In genomic region chr7:132809721-132810120, GRCm38 (mm10) we compare ENCODE assay signal across 8 mouse cellular contexts. TPM values are rescaled to one million over a fixed set of nuclear protein-coding genes. Genes with fewer than 3 reads are reported as not detected.
DNase-seq lines count a peak whose midpoint lies in the region; ATAC-seq lines count a peak whose summit lies in the region.

No protein-coding gene starts in this region.

- H3K36me3 ChIP-seq in kidney, embryonic 14.5 days (ENCODE audit: control insufficient read depth, insufficient read depth, low read length), result no peaks in the 10 kb centered on the region
- no peaks in the 10 kb centered on the region for H3K36me3 ChIP-seq in embryonic facial prominence, embryonic 12.5 days
- H3K36me3 ChIP-seq in hindbrain, embryonic 12.5 days, result no peaks in the 10 kb centered on the region
- no peaks in the 10 kb centered on the region for H3K36me3 ChIP-seq in midbrain, embryonic 11.5 days (ENCODE audit: control insufficient read depth, insufficient read depth, low read length)

- WGBS in kidney, embryonic 14.5 days, result 33% methylated on average over 6 of the region's 6 CpGs
- WGBS in embryonic facial prominence, embryonic 12.5 days, result 24% methylated on average over 6 of the region's 6 CpGs
- WGBS in hindbrain, embryonic 12.5 days, result 14% methylated on average over 6 of the region's 6 CpGs
- 28% methylated on average over 6 of the region's 6 CpGs for WGBS in midbrain, embryonic 11.5 days

- peaks cover 54% of the 10 kb centered on the region for H3K4me1 ChIP-seq in kidney, embryonic 14.5 days (ENCODE audit: control insufficient read depth, insufficient read depth, low read length)
- H3K4me1 ChIP-seq in embryonic facial prominence, embryonic 12.5 days, result peaks cover 71% of the 10 kb centered on the region
- H3K4me1 ChIP-seq in hindbrain, embryonic 12.5 days, result peaks cover 78% of the 10 kb centered on the region
- H3K4me1 ChIP-seq in midbrain, embryonic 11.5 days (ENCODE audit: control insufficient read depth, insufficient read depth, low read length), result peaks cover 65% of the 10 kb centered on the region

- no peak for ATAC-seq in kidney, embryonic 14.5 days (ENCODE audit: low FRiP score, low TSS enrichment)
- ATAC-seq in embryonic facial prominence, embryonic 12.5 days (ENCODE audit: insufficient number of reproducible peaks, insufficient read depth, low FRiP score, low TSS enrichment), result no peak
- ATAC-seq in hindbrain, embryonic 12.5 days (ENCODE audit: low FRiP score), result no peak
- no peak for ATAC-seq in midbrain, embryonic 11.5 days (ENCODE audit: low FRiP score)
- ATAC-seq in inflammation-experienced regulatory T-cells, adult 6 months, result no peak

- H3K27me3 ChIP-seq in kidney, embryonic 14.5 days (ENCODE audit: control insufficient read depth, insufficient read depth, low read length), result no peaks in the 10 kb centered on the region
- H3K27me3 ChIP-seq in embryonic facial prominence, embryonic 12.5 days, result no peaks in the 10 kb centered on the region
- no peaks in the 10 kb centered on the region for H3K27me3 ChIP-seq in hindbrain, embryonic 12.5 days
- no peaks in the 10 kb centered on the region for H3K27me3 ChIP-seq in midbrain, embryonic 11.5 days (ENCODE audit: control insufficient read depth, insufficient read depth, low read length)

- no peaks in the 10 kb centered on the region for H3K9me3 ChIP-seq in kidney, embryonic 14.5 days (ENCODE audit: control insufficient read depth, low read length)
- H3K9me3 ChIP-seq in embryonic facial prominence, embryonic 12.5 days, result no peaks in the 10 kb centered on the region
- H3K9me3 ChIP-seq in hindbrain, embryonic 12.5 days (replicated peaks), result no peaks in the 10 kb centered on the region
- no peaks in the 10 kb centered on the region for H3K9me3 ChIP-seq in midbrain, embryonic 11.5 days (ENCODE audit: control insufficient read depth, low read length)

- no peak overlapping the region for H3K4me3 ChIP-seq in kidney, embryonic 14.5 days (ENCODE audit: low read length)
- no peak overlapping the region for H3K4me3 ChIP-seq in embryonic facial prominence, embryonic 12.5 days
- no peak overlapping the region for H3K4me3 ChIP-seq in hindbrain, embryonic 12.5 days
- H3K4me3 ChIP-seq in midbrain, embryonic 11.5 days (ENCODE audit: low read depth, low read length), result no peak overlapping the region

- H3K9ac ChIP-seq in kidney, embryonic 14.5 days (ENCODE audit: low read depth, low read length), result no peak overlapping the region
- no peak overlapping the region for H3K9ac ChIP-seq in embryonic facial prominence, embryonic 12.5 days
- no peak overlapping the region for H3K9ac ChIP-seq in hindbrain, embryonic 12.5 days
- no peak overlapping the region; the same call in 1 of the 2 replicates for H3K9ac ChIP-seq in midbrain, embryonic 11.5 days (ENCODE audit: low read length)

- peak overlapping the region; percentile 21; the same call in 1 of the 2 replicates for H3K4me2 ChIP-seq in kidney, embryonic 14.5 days (replicated peaks; ENCODE audit: low read depth, low read length)
- H3K4me2 ChIP-seq in embryonic facial prominence, embryonic 12.5 days (replicated peaks), result peak overlapping the region; percentile 44; the same call in 1 of the 2 replicates
- H3K4me2 ChIP-seq in hindbrain, embryonic 12.5 days (replicated peaks), result peak overlapping the region; percentile 76
- peak overlapping the region; percentile 37 for H3K4me2 ChIP-seq in midbrain, embryonic 11.5 days

- peak overlapping the region; percentile 76; the same call in 1 of the 2 replicates for H3K27ac ChIP-seq in kidney, embryonic 14.5 days (ENCODE audit: low read depth, low read length)
- peak overlapping the region; percentile 91; the same call in 1 of the 2 replicates for H3K27ac ChIP-seq in embryonic facial prominence, embryonic 12.5 days
- peak overlapping the region; percentile 75 for H3K27ac ChIP-seq in hindbrain, embryonic 12.5 days
- H3K27ac ChIP-seq in midbrain, embryonic 11.5 days (ENCODE audit: low read depth, low read length), result peak overlapping the region; percentile 67; the same call in 1 of the 2 replicates

- no peak for DNase-seq in kidney, postnatal 14 days
- DNase-seq in midbrain, embryonic 11.5 days (ENCODE audit: low spot score, missing footprints), result no peak
- no peak for DNase-seq in left cerebral cortex, adult 8-10 months (ENCODE audit: low spot score in 2 of 2)
- DNase-seq in urinary bladder, adult 2 months (ENCODE audit: low spot score), result no peak

RNA-seq across cellular contexts. Expression of gene Fam53b, which starts 4.0 kb away (rescaled TPM):
- polyA plus RNA-seq in kidney, embryonic 14.5 days (2014; fragmentation: Nextera tagmentation; extraction: Ambion mirVana), result 17.0 and 22.1 TPM in 2 replicates
- 23.6 and 27.0 TPM in 2 replicates for polyA plus RNA-seq in embryonic facial prominence, embryonic 12.5 days (2016; fragmentation: Nextera tagmentation; extraction: Ambion mirVana)
- polyA plus RNA-seq in hindbrain, embryonic 12.5 days (2016; fragmentation: Nextera tagmentation; extraction: Ambion mirVana), result 22.7 and 25.3 TPM in 2 replicates
- 17.0 and 17.5 TPM in 2 replicates for polyA plus RNA-seq in midbrain, embryonic 11.5 days (2014; fragmentation: Nextera tagmentation; extraction: Ambion mirVana)
- 10 to 100 TPM; 57.0 to 68.5 (median 63.4) TPM for total RNA-seq in left cerebral cortex, adult 8-10 months (2022)
- 10 to 100 TPM; 53.1 to 85.7 (median 80.7) TPM for polyA plus RNA-seq in inflammation-experienced regulatory T-cells, adult 6 months (2017; shearing (Covaris generic))
- polyA plus RNA-seq in urinary bladder, adult 2 months (2012; rRNA removed), result 11.2 and 15.8 TPM in 2 replicates

RNA-seq across cellular contexts. Expression of gene Eef1akmt2, which starts 42.8 kb away (rescaled TPM):
- polyA plus RNA-seq in kidney, embryonic 14.5 days (2014; fragmentation: Nextera tagmentation; extraction: Ambion mirVana), result 72.4 and 101 TPM in 2 replicates
- polyA plus RNA-seq in embryonic facial prominence, embryonic 12.5 days (2016; fragmentation: Nextera tagmentation; extraction: Ambion mirVana), result 75.7 and 79.1 TPM in 2 replicates
- polyA plus RNA-seq in hindbrain, embryonic 12.5 days (2016; fragmentation: Nextera tagmentation; extraction: Ambion mirVana), result 75.0 and 87.3 TPM in 2 replicates
- 90.3 and 100.0 TPM in 2 replicates for polyA plus RNA-seq in midbrain, embryonic 11.5 days (2014; fragmentation: Nextera tagmentation; extraction: Ambion mirVana)
- 10 to 100 TPM; 34.1 to 38.8 (median 37.0) TPM for total RNA-seq in left cerebral cortex, adult 8-10 months (2022)
- polyA plus RNA-seq in inflammation-experienced regulatory T-cells, adult 6 months (2017; shearing (Covaris generic)), result 10 to 100 TPM; 60.0 to 76.4 (median 74.4) TPM
- polyA plus RNA-seq in urinary bladder, adult 2 months (2012; rRNA removed), result 33.7 and 34.9 TPM in 2 replicates

RNA-seq across cellular contexts. Expression of gene Abraxas2, which starts 49.3 kb away (rescaled TPM):
- polyA plus RNA-seq in kidney, embryonic 14.5 days (2014; fragmentation: Nextera tagmentation; extraction: Ambion mirVana), result 37.6 and 50.0 TPM in 2 replicates
- polyA plus RNA-seq in embryonic facial prominence, embryonic 12.5 days (2016; fragmentation: Nextera tagmentation; extraction: Ambion mirVana), result 43.0 and 43.1 TPM in 2 replicates
- polyA plus RNA-seq in hindbrain, embryonic 12.5 days (2016; fragmentation: Nextera tagmentation; extraction: Ambion mirVana), result 35.8 and 36.2 TPM in 2 replicates
- 38.7 and 41.8 TPM in 2 replicates for polyA plus RNA-seq in midbrain, embryonic 11.5 days (2014; fragmentation: Nextera tagmentation; extraction: Ambion mirVana)
- 10 to 100 TPM; 28.0 to 31.7 (median 29.1) TPM for total RNA-seq in left cerebral cortex, adult 8-10 months (2022)
- 10 to 100 TPM; 34.6 to 40.0 (median 35.9) TPM for polyA plus RNA-seq in inflammation-experienced regulatory T-cells, adult 6 months (2017; shearing (Covaris generic))
- 24.0 and 24.7 TPM in 2 replicates for polyA plus RNA-seq in urinary bladder, adult 2 months (2012; rRNA removed)

Comparison
In these comparisons a context has a peak if more than half of its experiments do, and no peak if none do; other contexts are left out.
1. H3K4me2 ChIP-seq: peak in every context shown above with its lines; median percentile 76 in hindbrain, embryonic 12.5 days; 44 in embryonic facial prominence, embryonic 12.5 days; 37 in midbrain, embryonic 11.5 days; 21 in kidney, embryonic 14.5 days.